8 mouse cellular contexts compared by ENCODE assay signal in the genomic region with DNA sequence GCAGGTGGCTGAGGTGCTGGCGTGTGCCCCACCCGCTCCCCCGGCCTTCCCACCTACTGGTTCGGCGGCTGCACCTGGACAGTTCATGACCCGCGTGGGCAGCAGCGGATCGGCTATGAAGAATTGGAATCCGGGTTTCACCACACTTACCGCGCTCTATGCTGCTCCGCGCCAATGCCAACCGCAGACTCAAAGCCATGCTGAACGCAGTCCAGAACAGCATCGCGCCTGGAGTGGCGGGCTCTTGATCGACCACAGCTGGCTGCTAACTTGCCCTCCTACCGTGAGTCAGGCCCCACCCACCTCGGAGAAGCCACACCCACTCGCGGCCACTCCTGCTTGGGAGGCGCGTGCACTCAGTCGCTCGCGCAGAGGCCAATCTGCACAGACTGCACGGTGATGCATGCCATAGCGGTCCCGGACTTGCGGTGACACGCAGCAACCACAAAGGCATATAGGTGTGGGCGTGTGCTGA. TPM values are rescaled to one million over a fixed set of nuclear protein-coding genes. Genes with fewer than 3 reads are reported as not detected.
DNase-seq lines count a peak whose midpoint lies in the region; ATAC-seq and TF ChIP-seq lines count a peak whose summit lies in the region.

A gene (minus strand): TSS at position 419 of the 475 bp plus-strand sequence.

- peak; percentile 76 for ATAC-seq in forebrain, embryonic 16.5 days
- peak; percentile 73 for ATAC-seq in lung, embryonic 14.5 days (ENCODE audit: insufficient read depth)

- 0 out of 2 replicates have a peak within 1 kb of the TSS, but pooled peaks have one; percentile 9 for H3K9ac ChIP-seq in ES-E14 (ENCODE audit: insufficient read depth, low read depth, low read length, poor library complexity, severe bottlenecking)
- H3K9ac ChIP-seq in forebrain, embryonic 16.5 days (replicated peaks; ENCODE audit: low read depth, low read length) = peak within 1 kb of the TSS; percentile 51
- no peak within 1 kb of the TSS for H3K9ac ChIP-seq in lung, embryonic 14.5 days

- peaks cover 9 to 22% of the 10 kb centered on the region in 2 experiments; a peak in 3 of 4 replicates for H3K4me1 ChIP-seq in ES-E14 (ENCODE audit: control insufficient read depth in 2 of 2, insufficient read depth in 2 of 2, low read length in 2 of 2, poor library complexity in 1 of 2)
- H3K4me1 ChIP-seq in forebrain, embryonic 16.5 days (replicated peaks; ENCODE audit: control insufficient read depth, insufficient read depth, low read length) = peaks cover 29% of the 10 kb centered on the region
- peaks cover 32% of the 10 kb centered on the region for H3K4me1 ChIP-seq in lung, embryonic 14.5 days (ENCODE audit: insufficient read depth)

- WGBS in forebrain, embryonic 16.5 days = 1% methylated on average over 35 of the region's 35 CpGs
- under 1% methylated on average over 35 of the region's 35 CpGs for WGBS in lung, embryonic 14.5 days

- DNase-seq in ES-E14 (ENCODE audit: low read depth, low spot score) = peak; percentile 78
- DNase-seq in cerebellum, adult 18-20 months = peak; percentile 89 to 90
- DNase-seq in heart, postnatal 25 days (ENCODE audit: low spot score) = peak; percentile 82
- peak; percentile 79 to 83 for DNase-seq in layer of hippocampus, adult 18-20 months (ENCODE audit: low spot score in 2 of 2)
- DNase-seq in lung, embryonic 14.5 days = peak; percentile 94
- peak; percentile 80 for DNase-seq in ovary, postnatal 14 days (ENCODE audit: low spot score)
- peak; percentile 75 to 84 for DNase-seq in thymus, postnatal 10 days (ENCODE audit: low spot score in 2 of 2)

- peak within 1 kb of the TSS; percentile 49 to 57 for H3K4me3 ChIP-seq in ES-E14 (ENCODE audit: insufficient read depth in 1 of 2, low read depth in 1 of 2, low read length in 2 of 2, poor library complexity in 1 of 2, severe bottlenecking in 1 of 2)
- peak within 1 kb of the TSS; percentile 41 for H3K4me3 ChIP-seq in forebrain, embryonic 16.5 days (replicated peaks; ENCODE audit: low read length)
- peak within 1 kb of the TSS; percentile 36 for H3K4me3 ChIP-seq in lung, embryonic 14.5 days (ENCODE audit: low read depth, low read length)

- no peak for TF ChIP-seq CTCF in lung, embryonic 14.5 days (IDR thresholded peaks at IDR 0.05; ENCODE audit: low read depth)

- in situ Hi-C loops in ES-E14 (cut with MboI; ENCODE audit: low sequenced_read_pairs in 2 of 2, unreplicated experiment in 2 of 2) = no loop called here

- H3K4me2 ChIP-seq in forebrain, embryonic 16.5 days (ENCODE audit: low read length) = peak within 1 kb of the TSS; percentile 59
- peak within 1 kb of the TSS; percentile 73 for H3K4me2 ChIP-seq in lung, embryonic 14.5 days

- H3K27me3 ChIP-seq in forebrain, embryonic 16.5 days (replicated peaks; ENCODE audit: control insufficient read depth, insufficient read depth, low read length) = peaks cover 8% of the 10 kb centered on the region
- H3K27me3 ChIP-seq in lung, embryonic 14.5 days (ENCODE audit: insufficient read depth, low read length) = peaks cover 14% of the 10 kb centered on the region

- H3K9me3 ChIP-seq in ES-E14 (ENCODE audit: control insufficient read depth, insufficient read depth, low read depth, low read length) = no peaks in the 10 kb centered on the region
- no peaks in the 10 kb centered on the region for H3K9me3 ChIP-seq in forebrain, embryonic 16.5 days (ENCODE audit: control insufficient read depth, low read length)
- no peaks in the 10 kb centered on the region for H3K9me3 ChIP-seq in lung, embryonic 14.5 days (ENCODE audit: low read depth, low read length)

- H3K36me3 ChIP-seq in ES-E14 (ENCODE audit: control insufficient read depth, insufficient read depth, low read length, poor library complexity, severe bottlenecking) = no peaks in the 10 kb centered on the region
- no peaks in the 10 kb centered on the region for H3K36me3 ChIP-seq in forebrain, embryonic 16.5 days (ENCODE audit: control insufficient read depth, insufficient read depth)
- no peaks in the 10 kb centered on the region for H3K36me3 ChIP-seq in lung, embryonic 14.5 days (ENCODE audit: insufficient read depth)

- no peak within 1 kb of the TSS for H3K27ac ChIP-seq in ES-E14 (ENCODE audit: insufficient read depth, low read depth, low read length, poor library complexity, severe bottlenecking)
- H3K27ac ChIP-seq in forebrain, embryonic 16.5 days (ENCODE audit: low read length) = peak within 1 kb of the TSS; percentile 29; the same call in 1 of the 2 replicates
- peak within 1 kb of the TSS; percentile 69 for H3K27ac ChIP-seq in lung, embryonic 14.5 days (ENCODE audit: low read depth)

- intact Hi-C loops in heart, postnatal 25 days (cut with DNase I) = no loop called here

TF ChIP-seq in ES-E14, 5 proteins besides CTCF, POLR2A, EP300 and RAD21:
- TF ChIP-seq MAFK (IDR thresholded peaks at IDR 0.05; ENCODE audit: insufficient read depth, low read depth, low read length) (no peak), ZNF384 (IDR thresholded peaks at IDR 0.05; ENCODE audit: low read depth, low read length) (no peak), ZC3H11A (IDR thresholded peaks at IDR 0.05; ENCODE audit: borderline replicate concordance, low read depth, low read length) (no peak), HCFC1 (IDR thresholded peaks at IDR 0.05; ENCODE audit: borderline replicate concordance, insufficient read depth, low read length) (no peak), CHD2 (IDR thresholded peaks at IDR 0.05; ENCODE audit: low read depth, low read length) (no peak)

RNA-seq across cellular contexts. Expression of the gene that starts here (rescaled TPM):
- 4.6 and 10.6 TPM in 2 replicates for total RNA-seq in ES-E14 (2012; rRNA removed)
- polyA plus RNA-seq in forebrain, embryonic 16.5 days (2015; fragmentation: Nextera tagmentation; extraction: Ambion mirVana) = 27.3 and 29.6 TPM in 2 replicates
- total RNA-seq in heart, postnatal 25 days (2021) = 1 to 10 TPM; 7.9 to 9.4 TPM
- total RNA-seq in layer of hippocampus, adult 18-20 months (2021) = 10 to 100 TPM; 10.4 to 11.9 TPM
- polyA plus RNA-seq in lung, embryonic 14.5 days (2014; fragmentation: Nextera tagmentation; extraction: Ambion mirVana) = 8.7 and 8.9 TPM in 2 replicates
